ENCODE assay signal across 8 mouse cellular contexts in the genomic region with DNA sequence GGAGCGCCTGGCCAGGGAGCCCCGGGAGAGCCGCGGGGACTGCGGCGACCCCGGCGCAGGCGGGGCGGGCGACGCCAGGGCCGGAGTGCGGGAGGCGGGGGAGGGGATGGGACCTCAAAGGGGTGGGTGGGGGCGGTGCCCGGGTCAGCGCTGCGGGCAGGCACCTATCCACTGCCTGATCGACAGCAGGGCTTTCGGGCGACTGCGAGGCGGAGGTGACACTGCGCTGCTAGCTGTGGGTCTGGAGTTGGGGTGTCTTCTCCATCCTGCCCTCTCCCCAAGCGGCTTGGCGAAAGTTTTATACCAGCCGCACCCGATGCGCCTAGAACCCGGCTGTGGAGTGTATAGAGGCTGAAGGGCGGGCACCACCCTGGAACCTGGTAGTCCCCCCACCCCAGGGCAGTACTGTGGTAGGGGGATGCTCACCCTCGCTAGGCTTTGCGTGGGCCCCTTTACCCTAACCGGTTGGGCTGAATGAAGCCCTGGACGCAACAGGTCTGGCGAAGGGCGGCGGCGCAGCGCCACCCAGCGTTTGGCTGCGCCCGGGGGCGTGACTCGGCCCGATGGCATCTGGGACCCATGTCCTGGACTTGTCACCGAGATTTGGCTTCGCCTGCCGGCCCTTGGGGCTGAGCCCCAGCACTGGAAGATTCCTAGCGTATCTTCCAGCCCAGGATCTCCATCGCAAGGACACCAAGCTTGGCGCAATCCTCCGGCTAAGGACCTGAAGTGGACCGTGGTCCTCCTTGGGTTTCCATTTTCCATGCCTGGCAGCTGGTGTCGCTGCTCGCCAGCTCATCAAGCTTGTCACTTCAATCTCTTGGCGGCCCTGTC. TPM values are rescaled to one million over a fixed set of nuclear protein-coding genes. Genes with fewer than 3 reads are reported as not detected.
DNase-seq lines count a peak whose midpoint lies in the region; ATAC-seq lines count a peak whose summit lies in the region.

Gene Syt17 (minus strand): TSS at position 89 of the 834 bp plus-strand sequence.

- H3K36me3 ChIP-seq in hindbrain, embryonic 11.5 days (ENCODE audit: control insufficient read depth, insufficient read depth, low read length), result no peaks in the 10 kb centered on the region

- no peaks in the 10 kb centered on the region for H3K9me3 ChIP-seq in hindbrain, embryonic 11.5 days (ENCODE audit: control insufficient read depth, low read length)

- 0 out of 2 replicates have a peak within 1 kb of the TSS, but pooled peaks have one; percentile 13 for H3K27ac ChIP-seq in hindbrain, embryonic 11.5 days (ENCODE audit: low read depth, low read length)

- H3K27me3 ChIP-seq in hindbrain, embryonic 11.5 days (ENCODE audit: control insufficient read depth, insufficient read depth, low read length), result peaks cover 5% of the 10 kb centered on the region

- peak; percentile 67 for DNase-seq in adipocyte (ENCODE audit: low spot score)
- peak; percentile 32 for DNase-seq in cerebellum, adult 9-10 months
- DNase-seq in frontal cortex, adult 2 months (ENCODE audit: extremely low spot score in 1 of 2, low spot score in 1 of 2), result peak in 1 of 2 experiments; percentile 51
- DNase-seq in hindbrain, embryonic 11.5 days (ENCODE audit: low spot score), result peak; percentile 87
- peak; percentile 56 to 76 for DNase-seq in layer of hippocampus, postnatal 14 days (ENCODE audit: low spot score in 2 of 2)
- DNase-seq in lung, postnatal 14 days, result peak; percentile 78
- DNase-seq in right cerebral cortex, adult 2 months (ENCODE audit: low spot score in 2 of 2), result peak; percentile 41 to 69
- DNase-seq in c-Kit-positive CD71-positive TER-119-positive erythroid progenitor cells, embryonic 14.5 days (ENCODE audit: low spot score), result no peak

- under 1% methylated on average over 54 of the region's 58 CpGs for WGBS in hindbrain, embryonic 11.5 days

- H3K4me3 ChIP-seq in hindbrain, embryonic 11.5 days (ENCODE audit: low read depth, low read length), result peak within 1 kb of the TSS; percentile 57

- peak within 1 kb of the TSS; percentile 94 for H3K4me2 ChIP-seq in hindbrain, embryonic 11.5 days (replicated peaks; ENCODE audit: low read depth, low read length)

- H3K9ac ChIP-seq in hindbrain, embryonic 11.5 days (ENCODE audit: low read depth, low read length), result peak within 1 kb of the TSS; percentile 66

- peak; percentile 75 for ATAC-seq in hindbrain, embryonic 11.5 days (ENCODE audit: low FRiP score)

- H3K4me1 ChIP-seq in hindbrain, embryonic 11.5 days (replicated peaks; ENCODE audit: control insufficient read depth, insufficient read depth, low read length), result peaks cover 2% of the 10 kb centered on the region; the same call in 1 of the 2 replicates

RNA-seq across cellular contexts. Expression of gene Syt17, which starts in this region (rescaled TPM):
- 54.8 and 81.7 TPM in 2 replicates for polyA plus RNA-seq in frontal cortex, adult 2 months (2012; rRNA removed)
- 3.1 and 4.1 TPM in 2 replicates for polyA plus RNA-seq in hindbrain, embryonic 11.5 days (2014; fragmentation: Nextera tagmentation; extraction: Ambion mirVana)
- 10 to 100 TPM; 64.6 to 64.9 TPM for total RNA-seq in layer of hippocampus, postnatal 14 days (2021)

Comparison
In these comparisons a context has a peak if more than half of its experiments do, and no peak if none do; other contexts are left out.
1. RNA of gene Syt17 (polyA plus RNA-seq): 54.8 to 81.7 TPM in frontal cortex, adult 2 months; 3.1 to 4.1 TPM in hindbrain, embryonic 11.5 days; every median in the first group is over 10 times any median in the second.